Mouse (Mus musculus) forebrain, embryonic 12.5 days (tissue): ENCODE measurements around the gene 1700088E04Rik. TPM values are rescaled to one million over a fixed set of nuclear protein-coding genes. Genes with fewer than 3 reads are reported as not detected.
A peak's percentile ranks its signal among the peaks of the same experiment; 100 is the strongest.

Experiments used
- ATAC-seq: fragments of 200-750 bp; cut with Nextera tagmentation; 2 replicates; pipeline ENCODE4 v1.8.0; 2017; ENCODE audit warnings: moderate TSS enrichment; ENCODE audit not compliant: low FRiP score
- H3K27ac ChIP-seq: fragments of 300-500 bp; sonication (generic); 2 replicates; pipeline ENCODE4 v1.5.1; 2016; ENCODE audit warnings: mild to moderate bottlenecking
- H3K27me3 ChIP-seq: fragments of 300-500 bp; sonication (generic); 2 replicates; pipeline ENCODE4 v1.6.1; 2016; ENCODE audit warnings: mild to moderate bottlenecking
- H3K36me3 ChIP-seq: fragments of 300-500 bp; sonication (generic); replicated peaks from 2 replicates; pipeline ENCODE4 v1.6.1; 2016; ENCODE audit warnings: mild to moderate bottlenecking
- H3K4me1 ChIP-seq: fragments of 300-500 bp; sonication (generic); 2 replicates; pipeline ENCODE4 v1.6.1; 2016
- H3K4me2 ChIP-seq: fragments of 300-500 bp; sonication (generic); 2 replicates; pipeline ENCODE4 v1.6.1; 2016; ENCODE audit warnings: mild to moderate bottlenecking, moderate library complexity
- H3K4me3 ChIP-seq: fragments of 300-500 bp; sonication (generic); replicated peaks from 2 replicates; pipeline ENCODE4 v1.5.1; 2016; ENCODE audit warnings: mild to moderate bottlenecking
- H3K9ac ChIP-seq: fragments of 300-500 bp; sonication (generic); 2 replicates; pipeline ENCODE4 v1.6.1; 2016; ENCODE audit warnings: mild to moderate bottlenecking
- H3K9me3 ChIP-seq: fragments of 300-500 bp; sonication (generic); 2 replicates; pipeline ENCODE4 v1.6.1; 2016
- WGBS: fragments of 180-500 bp; shearing (Covaris S2); methylation state at CpG from one replicate; pipeline ENCODE4 v1.1.7; 2016; 5-methylcytosine and 5-hydroxymethylcytosine counted together
- polyA plus RNA-seq: library from polyadenylated mRNA; unstranded; fragments of >200 nt; fragmentation: Nextera tagmentation; extraction: Ambion mirVana; gene quantifications from 2 replicates; pipeline ENCODE4 v1.2.1, GENCODE M21; 2016

1700088E04Rik gene
- polyA plus RNA-seq = 9.2 and 12.2 TPM in 2 replicates

DNA sequence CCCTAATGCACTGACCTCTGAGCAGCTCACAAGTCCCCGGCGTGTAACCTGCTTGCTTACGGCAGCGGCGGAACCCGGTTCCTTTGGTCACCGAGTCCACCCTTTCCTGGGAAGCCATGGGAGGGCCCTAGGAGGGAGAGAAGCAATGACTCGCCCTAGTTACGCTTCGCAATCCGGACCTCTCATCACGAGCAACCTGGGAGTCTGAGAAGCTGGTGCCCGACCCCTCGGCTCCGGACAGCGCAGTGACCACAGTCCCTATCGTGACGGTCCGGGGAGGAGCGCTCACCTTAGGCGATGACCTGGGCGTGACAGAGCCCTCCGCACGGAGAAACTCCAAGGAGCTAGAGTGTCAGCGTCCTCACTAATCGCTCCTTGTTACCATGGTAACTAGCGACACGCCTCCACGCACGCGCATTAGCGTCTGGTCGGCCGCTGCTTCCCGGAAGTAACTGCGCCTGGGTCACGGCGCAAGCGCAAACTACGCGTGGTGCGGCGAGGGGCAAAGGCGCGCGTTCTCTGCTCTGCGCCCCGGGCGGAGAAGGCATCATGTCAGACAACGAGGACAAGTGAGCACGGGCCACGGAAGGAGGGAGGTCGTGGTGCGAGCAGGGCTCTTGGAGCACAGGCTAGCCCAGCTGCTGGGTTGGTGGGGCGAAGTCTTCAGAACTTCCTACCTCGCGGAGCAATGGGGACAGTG is at the start of gene 1700088E04Rik, which contains the start of gene Polr2f:
1700088E04Rik (minus strand) TSS at position 388 of the 700 bp plus-strand sequence.
Polr2f (plus strand) TSS at position 144 of the 700 bp plus-strand sequence.
- H3K9ac ChIP-seq = peak within 1 kb of the TSS; percentile 83
- H3K36me3 ChIP-seq = peaks cover 21% of the 10 kb centered on the region
- WGBS = under 1% methylated on average over 57 of the region's 57 CpGs
- ATAC-seq = peak; percentile 90
- H3K27me3 ChIP-seq = 0 out of 2 replicates have a peak, but pooled peaks cover 5% of the 10 kb centered on the region
- peak within 1 kb of the TSS; percentile 87 for H3K4me3 ChIP-seq
- H3K4me1 ChIP-seq = peaks cover 19% of the 10 kb centered on the region
- H3K9me3 ChIP-seq = no peaks in the 10 kb centered on the region
- H3K27ac ChIP-seq = 0 out of 2 replicates have a peak within 1 kb of the TSS, but pooled peaks have one; percentile 5
- peak within 1 kb of the TSS; percentile 97 for H3K4me2 ChIP-seq

GRCm38 (mm10) chr15:79187819-79188218 is 46.8 kb upstream of the 1700088E04Rik start:
- 92% methylated on average over 8 of the region's 8 CpGs for WGBS
- Histone ChIP-seq H3K27me3 (no peaks in the 10 kb centered on the region), H3K27ac (no peak overlapping the region), H3K36me3 (no peaks in the 10 kb centered on the region), H3K4me2 (no peak overlapping the region), H3K9ac (no peak overlapping the region), H3K4me3 (no peak overlapping the region), H3K4me1 (peaks cover 7% of the 10 kb centered on the region), H3K9me3 (no peaks in the 10 kb centered on the region)
- no peak for ATAC-seq

DNA sequence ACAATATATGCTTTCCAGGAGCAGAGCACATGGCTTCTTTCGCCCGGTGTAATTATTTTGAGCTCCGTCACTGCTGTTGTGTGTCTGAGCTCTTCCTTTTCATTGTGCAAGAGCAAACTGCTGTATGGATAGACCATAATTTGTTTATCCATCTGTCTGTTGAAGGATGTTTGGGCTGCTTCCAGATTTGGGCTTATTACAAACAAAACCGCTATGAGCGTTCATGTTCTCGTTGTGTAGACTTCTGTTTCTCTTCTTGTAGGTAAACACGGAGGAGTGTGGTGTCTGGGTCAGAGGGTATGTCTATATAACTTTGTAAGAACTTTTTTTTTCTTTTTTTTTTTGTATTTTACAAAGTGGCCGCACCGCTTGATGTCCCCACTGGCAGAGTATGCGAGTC is 44.2 kb upstream of the 1700088E04Rik start:
- Histone ChIP-seq H3K36me3 (no peaks in the 10 kb centered on the region), H3K4me2 (no peak overlapping the region), H3K27ac (no peak overlapping the region), H3K4me3 (no peak overlapping the region), H3K27me3 (no peaks in the 10 kb centered on the region), H3K4me1 (no peaks in the 10 kb centered on the region), H3K9ac (no peak overlapping the region), H3K9me3 (no peaks in the 10 kb centered on the region)
- WGBS = 87% methylated on average over 10 of the region's 10 CpGs
- ATAC-seq = no peak

- no peak for ATAC-seq
- Histone ChIP-seq H3K9me3 (no peaks in the 10 kb centered on the region), H3K27me3 (no peaks in the 10 kb centered on the region), H3K4me2 (no peak overlapping the region), H3K4me3 (no peak overlapping the region), H3K4me1 (peaks cover 9% of the 10 kb centered on the region; the same call in 1 of the 2 replicates), H3K36me3 (no peaks in the 10 kb centered on the region), H3K27ac (no peak overlapping the region), H3K9ac (no peak overlapping the region)
- 47% methylated on average over 6 of the region's 6 CpGs for WGBS
These were observed 35.9 kb upstream of the 1700088E04Rik start for GRCm38 (mm10) chr15:79176905-79177304.

DNA sequence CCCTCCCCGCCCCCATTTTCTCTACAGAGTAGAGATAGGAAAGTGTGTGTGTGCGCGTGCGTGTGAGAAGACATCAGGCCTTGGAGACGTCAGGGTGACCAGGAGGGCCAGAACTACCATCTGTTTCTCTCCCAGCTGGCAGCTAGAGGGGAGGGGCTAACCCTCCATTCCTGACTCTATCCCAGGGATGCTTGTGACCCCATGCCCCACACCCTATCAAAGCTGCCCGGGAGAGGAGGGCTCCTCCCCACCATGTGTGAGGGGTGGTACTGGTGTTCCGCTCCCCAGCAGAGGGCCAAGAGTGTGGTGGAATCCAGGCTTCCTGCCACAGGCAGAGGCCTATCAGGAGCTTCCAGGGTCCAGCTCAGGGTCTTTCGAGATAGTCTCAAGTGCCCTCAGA is 25.7 kb upstream of the 1700088E04Rik start:
- Histone ChIP-seq H3K4me1 (peaks cover 31% of the 10 kb centered on the region), H3K36me3 (no peaks in the 10 kb centered on the region), H3K9me3 (no peaks in the 10 kb centered on the region), H3K27me3 (peaks cover 51% of the 10 kb centered on the region), H3K27ac (no peak overlapping the region), H3K4me2 (no peak overlapping the region), H3K4me3 (no peak overlapping the region), H3K9ac (no peak overlapping the region)
- ATAC-seq = 0 out of 2 replicates have a peak, but pooled peaks have one; percentile 39
- 58% methylated on average over 8 of the region's 8 CpGs for WGBS

DNA sequence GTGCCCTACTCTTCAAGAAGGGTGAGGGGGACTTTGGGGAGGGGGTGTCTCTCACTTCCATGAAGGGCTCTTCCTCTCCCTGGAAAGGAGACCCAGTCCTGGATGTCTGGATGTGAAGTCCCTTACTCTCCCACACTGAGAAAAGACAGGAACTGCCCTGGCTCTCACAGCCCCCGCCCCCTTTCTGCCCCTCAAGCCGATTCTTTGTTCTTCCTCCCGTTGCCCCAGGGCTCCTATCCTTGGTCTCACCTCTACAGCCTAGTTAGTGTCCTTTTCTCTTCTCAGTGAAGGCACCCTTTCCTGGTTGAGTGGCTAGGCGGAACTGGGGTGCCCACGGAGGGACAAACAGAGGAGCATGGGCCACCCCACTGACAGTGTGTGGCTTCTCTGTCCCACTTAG is 24.1 kb upstream of the 1700088E04Rik start, which contains the start of gene Sox10:
Sox10 (minus strand) TSS at position 101 of the 400 bp plus-strand sequence.
- ATAC-seq = no peak
- Histone ChIP-seq H3K4me3 (no peak within 1 kb of the TSS; the same call in 1 of the 2 replicates), H3K4me2 (peak within 1 kb of the TSS; percentile 3; the same call in 1 of the 2 replicates), H3K36me3 (no peaks in the 10 kb centered on the region), H3K27me3 (peaks cover 67% of the 10 kb centered on the region), H3K27ac (peak within 1 kb of the TSS; percentile 42; the same call in 1 of the 2 replicates), H3K9me3 (no peaks in the 10 kb centered on the region), H3K9ac (no peak within 1 kb of the TSS), H3K4me1 (peaks cover 31% of the 10 kb centered on the region)
- WGBS = 41% methylated on average over 5 of the region's 5 CpGs

DNA sequence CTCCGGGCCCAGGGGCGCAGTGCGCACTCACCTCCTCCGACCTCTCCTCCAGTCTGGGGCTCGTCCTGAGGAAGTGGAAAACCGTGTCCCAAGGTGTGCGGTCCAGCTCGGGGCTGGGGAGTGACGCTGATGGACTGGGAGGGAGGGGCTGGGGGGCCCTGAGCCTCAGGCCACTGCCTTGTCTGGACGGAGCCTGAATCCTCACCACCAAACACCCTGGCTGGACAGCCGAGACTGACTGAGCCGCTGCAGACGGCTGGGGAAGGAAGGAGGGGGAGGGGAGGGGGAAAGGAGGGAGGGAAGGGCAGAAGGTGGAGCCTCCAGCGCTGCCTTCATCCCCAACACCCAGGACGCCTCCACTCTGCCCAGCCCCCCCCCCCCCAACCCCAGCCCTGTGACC is 23.2 kb upstream of the 1700088E04Rik start:
- Histone ChIP-seq H3K4me1 (peaks cover 31% of the 10 kb centered on the region), H3K4me2 (no peak overlapping the region), H3K9me3 (no peaks in the 10 kb centered on the region), H3K9ac (no peak overlapping the region), H3K36me3 (no peaks in the 10 kb centered on the region), H3K4me3 (no peak overlapping the region; the same call in 1 of the 2 replicates), H3K27me3 (peaks cover 74% of the 10 kb centered on the region), H3K27ac (no peak overlapping the region)
- no peak for ATAC-seq
- WGBS = 6% methylated on average over 15 of the region's 15 CpGs

- no peaks in the 10 kb centered on the region for H3K36me3 ChIP-seq
- H3K27ac ChIP-seq = no peak overlapping the region
- H3K4me1 ChIP-seq = peaks cover 31% of the 10 kb centered on the region
- WGBS = 44% methylated on average over 14 of the region's 14 CpGs
- no peak overlapping the region for H3K4me2 ChIP-seq
- ATAC-seq = no peak
- H3K4me3 ChIP-seq = no peak overlapping the region; the same call in 1 of the 2 replicates
- H3K9ac ChIP-seq = no peak overlapping the region
- no peaks in the 10 kb centered on the region for H3K9me3 ChIP-seq
- peaks cover 82% of the 10 kb centered on the region for H3K27me3 ChIP-seq
These were observed 21.8 kb upstream of the 1700088E04Rik start for GRCm38 (mm10) chr15:79162822-79163221.

- Histone ChIP-seq H3K36me3 (no peaks in the 10 kb centered on the region), H3K27me3 (peaks cover 83% of the 10 kb centered on the region), H3K4me1 (peaks cover 31% of the 10 kb centered on the region), H3K9me3 (no peaks in the 10 kb centered on the region), H3K4me2 (no peak overlapping the region), H3K9ac (no peak overlapping the region), H3K4me3 (no peak overlapping the region), H3K27ac (no peak overlapping the region)
- no peak for ATAC-seq
- 72% methylated on average over 7 of the region's 7 CpGs for whole genome bisulfite sequencing
These were observed 21.2 kb upstream of the 1700088E04Rik start for GRCm38 (mm10) chr15:79162301-79162700.

DNA sequence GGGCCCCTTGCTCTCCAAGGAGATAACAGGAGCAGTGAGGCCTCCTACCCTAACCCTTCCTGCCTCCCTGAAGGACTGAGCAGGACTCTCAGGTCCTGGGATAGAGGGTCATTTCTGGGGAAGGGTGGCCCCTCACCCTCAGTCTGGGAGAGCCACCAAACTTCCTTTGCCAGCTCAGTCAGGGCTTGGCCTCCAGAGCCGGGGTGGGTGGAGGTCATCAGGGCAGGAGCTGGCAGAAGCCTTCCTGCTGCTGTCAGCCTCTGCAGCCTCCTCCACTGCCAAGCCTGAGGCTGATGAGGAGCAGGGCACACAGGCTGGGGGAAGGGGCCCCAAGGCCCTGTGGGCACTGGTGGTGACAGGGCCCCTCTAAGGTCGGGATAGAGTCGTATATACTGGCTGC is 14.5 kb upstream of the 1700088E04Rik start:
- Histone ChIP-seq H3K9ac (peak overlapping the region; percentile 12; the same call in 1 of the 2 replicates), H3K27ac (no peak overlapping the region), H3K4me3 (no peak overlapping the region), H3K4me1 (peaks cover 31% of the 10 kb centered on the region), H3K9me3 (no peaks in the 10 kb centered on the region), H3K27me3 (peaks cover 20% of the 10 kb centered on the region), H3K4me2 (no peak overlapping the region), H3K36me3 (peaks cover 22% of the 10 kb centered on the region)
- 28% methylated on average over 3 of the region's 3 CpGs for WGBS
- ATAC-seq = no peak

DNA sequence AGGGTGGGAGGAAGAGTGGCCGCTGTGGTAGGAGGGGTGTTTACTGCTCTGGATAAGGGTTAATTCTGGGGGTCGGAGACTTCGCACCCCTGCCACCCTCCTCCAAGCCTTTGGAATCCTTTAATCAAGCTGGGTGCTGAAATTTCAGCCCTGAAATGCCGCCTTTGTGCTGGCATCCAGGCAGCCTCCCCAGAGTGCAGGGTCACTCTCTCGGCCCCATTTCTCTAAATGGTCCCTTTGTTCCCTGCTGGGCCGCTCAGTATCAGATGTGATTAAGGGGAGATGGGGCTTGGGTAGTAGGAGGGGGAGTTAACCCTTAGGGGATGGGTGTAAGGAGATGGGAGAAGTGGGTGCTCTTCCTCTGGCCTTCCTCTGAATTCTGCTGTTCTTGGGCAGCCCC is 11.7 kb upstream of the 1700088E04Rik start:
- H3K4me3 ChIP-seq = no peak overlapping the region
- H3K4me2 ChIP-seq = no peak overlapping the region
- H3K9ac ChIP-seq = no peak overlapping the region
- H3K4me1 ChIP-seq = peaks cover 31% of the 10 kb centered on the region
- peaks cover 46% of the 10 kb centered on the region for H3K36me3 ChIP-seq
- no peaks in the 10 kb centered on the region for H3K9me3 ChIP-seq
- 34% methylated on average over 6 of the region's 6 CpGs for WGBS
- no peak for ATAC-seq
- no peaks in the 10 kb centered on the region for H3K27me3 ChIP-seq
- peak overlapping the region; percentile 88 for H3K27ac ChIP-seq

- H3K27ac ChIP-seq = peak overlapping the region; percentile 88
- 0 out of 2 replicates have a peak overlapping the region, but pooled peaks have one; percentile 27 for H3K9ac ChIP-seq
- H3K4me2 ChIP-seq = no peak overlapping the region
- no peaks in the 10 kb centered on the region for H3K27me3 ChIP-seq
- peaks cover 31% of the 10 kb centered on the region for H3K4me1 ChIP-seq
- no peak overlapping the region for H3K4me3 ChIP-seq
- WGBS = 22% methylated on average over 8 of the region's 8 CpGs
- peak; percentile 57 for ATAC-seq
- H3K36me3 ChIP-seq = peaks cover 54% of the 10 kb centered on the region
- no peaks in the 10 kb centered on the region for H3K9me3 ChIP-seq
These were observed 10.8 kb upstream of the 1700088E04Rik start for GRCm38 (mm10) chr15:79151881-79152280.
